7 mouse cellular contexts compared by ENCODE assay signal in the genomic region with DNA sequence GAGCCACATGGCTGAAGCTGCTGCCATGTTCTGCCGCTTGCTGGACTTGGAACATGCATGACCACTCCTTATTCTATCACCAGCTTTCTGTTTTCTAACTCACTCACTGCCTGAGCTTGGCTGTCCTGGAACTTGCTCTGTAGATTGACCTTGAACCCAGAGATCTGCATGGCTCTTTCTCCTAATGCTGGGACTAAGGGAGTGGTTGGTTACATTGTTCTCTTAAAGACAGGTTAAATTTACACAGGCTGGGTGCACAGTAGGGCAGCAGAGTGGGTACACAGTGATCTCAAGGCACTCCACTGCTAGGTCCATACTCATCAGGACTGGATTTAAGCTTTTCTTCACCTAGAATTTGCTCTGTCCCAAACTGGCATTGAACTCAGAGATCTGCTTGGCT.
"Had no signal": no experiment of that assay in that cellular context is flagged by ENCODE, and none has a peak within 500 bp of the region (broad histone marks: within the 10 kb centered on the region; RNA-seq: fewer than 3 reads in every experiment).

No protein-coding gene starts in this region.

- DNase-seq: kidney, adult 9 months; kidney, postnatal 36 days; layer of hippocampus, adult 9-11 months; layer of hippocampus, postnatal 36 days; lung, postnatal 14 days; retina, postnatal 1 day; right cerebral cortex, postnatal 4 days had no signal
